Mouse (Mus musculus): ENCODE measurements around the gene Magt1.
"Not testable (repeated sequence)": the region's sequence is repeated elsewhere in the genome, so short reads cannot be mapped to it uniquely, and the experiment has no call there.

The Magt1 gene

GRCm38 (mm10) chrX:105929478-105930038 lies 82.1 kb downstream of the Magt1 start:
- Histone ChIP-seq H3K4me1 (replicated peaks; ENCODE audit: low read depth, low read length) (peaks cover 22% of the 10 kb centered on the region), H3K9me3 (ENCODE audit: low read length) (no peaks in the 10 kb centered on the region), H3K36me3 (ENCODE audit: insufficient read depth, low read length) (0 out of 2 replicates have a peak, but pooled peaks cover 3% of the 10 kb centered on the region), H3K4me3 (replicated peaks; ENCODE audit: low read length) (peak overlapping the region; percentile 85; the same call in 1 of the 2 replicates), H3K27me3 (ENCODE audit: insufficient read depth, low read length) (no peaks in the 10 kb centered on the region)
- TF ChIP-seq NANOG (IDR thresholded peaks at IDR 0.05; ENCODE audit: borderline replicate concordance, low read length) (no peak), CTCF (conservative IDR thresholded peaks at IDR 0.05; ENCODE audit: low read length) (no peak), POU5F1 (IDR thresholded peaks at IDR 0.05; ENCODE audit: borderline replicate concordance, low read length) (no peak)

GRCm38 (mm10) chrX:105928861-105929477 lies 82.7 kb downstream of the Magt1 start, which contains the start of gene Atrx:
Gene Atrx (minus strand): TSS chrX:105929403.
- H3K4me3 ChIP-seq (replicated peaks; ENCODE audit: low read length): peak within 1 kb of the TSS; percentile 85
- 0 out of 2 replicates have a peak, but pooled peaks cover 3% of the 10 kb centered on the region for H3K36me3 ChIP-seq (ENCODE audit: insufficient read depth, low read length)
- no peak for TF ChIP-seq NANOG (IDR thresholded peaks at IDR 0.05; ENCODE audit: borderline replicate concordance, low read length)
- no peak for TF ChIP-seq POU5F1 (IDR thresholded peaks at IDR 0.05; ENCODE audit: borderline replicate concordance, low read length)
- TF ChIP-seq CTCF (conservative IDR thresholded peaks at IDR 0.05; ENCODE audit: low read length): no peak
- H3K27me3 ChIP-seq (ENCODE audit: insufficient read depth, low read length): no peaks in the 10 kb centered on the region
- peaks cover 22% of the 10 kb centered on the region for H3K4me1 ChIP-seq (replicated peaks; ENCODE audit: low read depth, low read length)
- no peaks in the 10 kb centered on the region for H3K9me3 ChIP-seq (ENCODE audit: low read length)

- no peaks in the 10 kb centered on the region for H3K9me3 ChIP-seq (ENCODE audit: low read length)
- TF ChIP-seq CTCF (conservative IDR thresholded peaks at IDR 0.05; ENCODE audit: low read length) (no peak), POU5F1 (IDR thresholded peaks at IDR 0.05; ENCODE audit: borderline replicate concordance, low read length) (no peak), NANOG (IDR thresholded peaks at IDR 0.05; ENCODE audit: borderline replicate concordance, low read length) (no peak)
- 0 out of 2 replicates have a peak, but pooled peaks cover 3% of the 10 kb centered on the region for H3K36me3 ChIP-seq (ENCODE audit: insufficient read depth, low read length)
- H3K4me3 ChIP-seq (replicated peaks; ENCODE audit: low read length): peak overlapping the region; percentile 85
- H3K27me3 ChIP-seq (ENCODE audit: insufficient read depth, low read length): no peaks in the 10 kb centered on the region
- peaks cover 22% of the 10 kb centered on the region for H3K4me1 ChIP-seq (replicated peaks; ENCODE audit: low read depth, low read length)
Observed at GRCm38 (mm10) chrX:105927941-105928860, 83.5 kb downstream of the Magt1 start.

GRCm38 (mm10) chrX:105926121-105926735 lies 85.5 kb downstream of the Magt1 start:
- H3K4me3 ChIP-seq (replicated peaks; ENCODE audit: low read length): peak overlapping the region; percentile 80
- H3K4me1 ChIP-seq (replicated peaks; ENCODE audit: low read depth, low read length): peaks cover 22% of the 10 kb centered on the region
- H3K36me3 ChIP-seq (ENCODE audit: insufficient read depth, low read length): 0 out of 2 replicates have a peak, but pooled peaks cover 3% of the 10 kb centered on the region
- TF ChIP-seq CTCF (conservative IDR thresholded peaks at IDR 0.05; ENCODE audit: low read length): no peak
- no peak for TF ChIP-seq NANOG (IDR thresholded peaks at IDR 0.05; ENCODE audit: borderline replicate concordance, low read length)
- no peak for TF ChIP-seq POU5F1 (IDR thresholded peaks at IDR 0.05; ENCODE audit: borderline replicate concordance, low read length)
- no peaks in the 10 kb centered on the region for H3K27me3 ChIP-seq (ENCODE audit: insufficient read depth, low read length)
- no peaks in the 10 kb centered on the region for H3K9me3 ChIP-seq (ENCODE audit: low read length)

GRCm38 (mm10) chrX:105924326-105925070 lies 87.2 kb downstream of the Magt1 start:
- Histone ChIP-seq H3K9me3 (ENCODE audit: low read length) (no peaks in the 10 kb centered on the region), H3K27me3 (ENCODE audit: insufficient read depth, low read length) (no peaks in the 10 kb centered on the region), H3K4me3 (replicated peaks; ENCODE audit: low read length) (no peak overlapping the region), H3K4me1 (replicated peaks; ENCODE audit: low read depth, low read length) (peaks cover 30% of the 10 kb centered on the region), H3K36me3 (ENCODE audit: insufficient read depth, low read length) (peaks cover 7% of the 10 kb centered on the region)
- TF ChIP-seq CTCF (conservative IDR thresholded peaks at IDR 0.05; ENCODE audit: low read length) (no peak), POU5F1 (IDR thresholded peaks at IDR 0.05; ENCODE audit: borderline replicate concordance, low read length) (no peak), NANOG (IDR thresholded peaks at IDR 0.05; ENCODE audit: borderline replicate concordance, low read length) (peak; percentile 23; the same call in 1 of the 2 replicates)

GRCm38 (mm10) chrX:105923896-105924295 lies 87.8 kb downstream of the Magt1 start:
- TF ChIP-seq CTCF (conservative IDR thresholded peaks at IDR 0.05; ENCODE audit: low read length) (no peak), POU5F1 (IDR thresholded peaks at IDR 0.05; ENCODE audit: borderline replicate concordance, low read length) (no peak), NANOG (IDR thresholded peaks at IDR 0.05; ENCODE audit: borderline replicate concordance, low read length) (no peak)
- no peaks in the 10 kb centered on the region for H3K27me3 ChIP-seq (ENCODE audit: insufficient read depth, low read length)
- H3K4me1 ChIP-seq (replicated peaks; ENCODE audit: low read depth, low read length): peaks cover 29% of the 10 kb centered on the region
- no peaks in the 10 kb centered on the region for H3K9me3 ChIP-seq (ENCODE audit: low read length)
- no peak overlapping the region for H3K4me3 ChIP-seq (replicated peaks; ENCODE audit: low read length)
- peaks cover 13% of the 10 kb centered on the region for H3K36me3 ChIP-seq (ENCODE audit: insufficient read depth, low read length)

GRCm38 (mm10) chrX:105922986-105923385 lies 88.7 kb downstream of the Magt1 start:
- H3K9me3 ChIP-seq (ENCODE audit: low read length); H3K4me3 ChIP-seq (replicated peaks; ENCODE audit: low read length); H3K27me3 ChIP-seq (ENCODE audit: insufficient read depth, low read length): not testable (repeated sequence)
- H3K36me3 ChIP-seq (ENCODE audit: insufficient read depth, low read length): peaks cover 17% of the 10 kb centered on the region
- peaks cover 29% of the 10 kb centered on the region for H3K4me1 ChIP-seq (replicated peaks; ENCODE audit: low read depth, low read length)

Data from E14TG2a.4 (cell line).